Mouse (Mus musculus): ENCODE results near the gene Bean1.

- TF ChIP-seq CTCF (conservative IDR thresholded peaks at IDR 0.05; ENCODE audit: insufficient read depth, insufficient read length, low read depth, low read length) (no peak), POLR2A (IDR thresholded peaks at IDR 0.05; ENCODE audit: low read depth, low read length) (no peak)
Observed at GRCm38 (mm10) chr8:104170118-104171049, at the start of gene Bean1.

All from kidney, adult 2 months (tissue).